Mouse (Mus musculus): ENCODE results near the gene Csnk1d. TPM values are rescaled to one million over a fixed set of nuclear protein-coding genes. Genes with fewer than 3 reads are reported as not detected.

Csnk1d gene
- total and polyA plus RNA-seq, 3 experiments = 77.8 to 136 (median 96.8) TPM

GRCm38 (mm10) chr11:120954936-120955335 lies 36.2 kb downstream of the Csnk1d start:
- H3K36me3 ChIP-seq (replicated peaks in 1 of 2; ENCODE audit: control insufficient read depth in 1 of 2, insufficient read depth in 1 of 2, low read length in 1 of 2) = peaks cover 47 to 64% of the 10 kb centered on the region in 2 experiments
- H3K27ac ChIP-seq (ENCODE audit: insufficient read depth, low read depth) = no peak overlapping the region
- in situ Hi-C loops (cut with MboI; ENCODE audit: low pct_ligation_motif_present, low pct_unique_long_range_greater_than_20kb, low sequenced_read_pairs) (loop anchor here (5.0 kb wide), 1 partner anchor 38 kb away; no protein-coding TSS in a partner anchor), dilution Hi-C loops (cut with MboI; ENCODE audit: extremely low pct_ligation_motif_present, extremely low pct_unique_long_range_greater_than_20kb, low sequenced_read_pairs) (no loop called here)
- no peak for DNase-seq (ENCODE audit: extremely low read depth)
- peaks cover 13 to 23% of the 10 kb centered on the region in 2 experiments for H3K4me1 ChIP-seq (ENCODE audit: control insufficient read depth in 1 of 2, insufficient read depth in 2 of 2)
- TF ChIP-seq UBTF (IDR thresholded peaks at IDR 0.05; ENCODE audit: low read depth, low read length) (no peak), POLR2A (IDR thresholded peaks at IDR 0.05; ENCODE audit: low read depth, low read length) (peak; percentile 11; the same call in 1 of the 2 replicates)
- no peaks in the 10 kb centered on the region for H3K9me3 ChIP-seq (replicated peaks; ENCODE audit: low read length)
- peaks cover 8% of the 10 kb centered on the region for H3K27me3 ChIP-seq (replicated peaks)
- H3K4me2 ChIP-seq (ENCODE audit: insufficient read depth, low read depth, poor library complexity, severe bottlenecking) = no peak overlapping the region
- peaks cover 19% of the 10 kb centered on the region for H3K79me2 ChIP-seq (replicated peaks; ENCODE audit: control insufficient read depth, extremely low read depth, insufficient read depth, poor library complexity, severe bottlenecking)
- no peak overlapping the region for H3K4me3 ChIP-seq (replicated peaks in 1 of 3; ENCODE audit: low read depth in 2 of 3, low read length in 2 of 3, poor library complexity in 1 of 3)
- no peak overlapping the region for H3K9ac ChIP-seq (ENCODE audit: insufficient read depth, low read depth)

- TF ChIP-seq RCOR1 (conservative IDR thresholded peaks at IDR 0.05; ENCODE audit: low read depth, low read length) (no peak), SIN3A (IDR thresholded peaks at IDR 0.05; ENCODE audit: low read length) (0 out of 2 replicates have a peak, but pooled peaks have one; percentile 31), USF2 (conservative IDR thresholded peaks at IDR 0.05; ENCODE audit: low read depth, low read length) (no peak), ZMIZ1 (IDR thresholded peaks at IDR 0.05; ENCODE audit: low read depth, low read length) (peak; percentile 22; the same call in 1 of the 2 replicates), ZKSCAN1 (IDR thresholded peaks at IDR 0.05; ENCODE audit: borderline replicate concordance, low read depth, low read length) (no peak), NELFE (IDR thresholded peaks at IDR 0.05; ENCODE audit: low read depth, low read length) (no peak)
- H3K9me3 ChIP-seq (replicated peaks; ENCODE audit: low read length) = peaks cover 3% of the 10 kb centered on the region
- H3K79me2 ChIP-seq (replicated peaks; ENCODE audit: control insufficient read depth, extremely low read depth, insufficient read depth, poor library complexity, severe bottlenecking) = peaks cover 19% of the 10 kb centered on the region
- no peak overlapping the region for H3K4me2 ChIP-seq (ENCODE audit: insufficient read depth, low read depth, poor library complexity, severe bottlenecking)
- dilution Hi-C loops (cut with MboI; ENCODE audit: extremely low pct_ligation_motif_present, extremely low pct_unique_long_range_greater_than_20kb, low sequenced_read_pairs) = no loop called here
- DNase-seq (ENCODE audit: extremely low read depth) = no peak
- H3K4me1 ChIP-seq (ENCODE audit: control insufficient read depth in 1 of 2, insufficient read depth in 2 of 2) = peaks cover 17 to 25% of the 10 kb centered on the region in 2 experiments
- H3K27me3 ChIP-seq (replicated peaks) = peaks cover 36% of the 10 kb centered on the region
- H3K9ac ChIP-seq (ENCODE audit: insufficient read depth, low read depth) = no peak overlapping the region
- H3K36me3 ChIP-seq (replicated peaks in 1 of 2; ENCODE audit: control insufficient read depth in 1 of 2, insufficient read depth in 1 of 2, low read length in 1 of 2) = peaks cover 22 to 35% of the 10 kb centered on the region in 2 experiments
- H3K4me3 ChIP-seq (replicated peaks in 1 of 3; ENCODE audit: low read depth in 2 of 3, low read length in 2 of 3, poor library complexity in 1 of 3) = peak overlapping the region in 1 of 3 experiments; percentile 99
- H3K27ac ChIP-seq (ENCODE audit: insufficient read depth, low read depth) = no peak overlapping the region
- in situ Hi-C loops (cut with MboI; ENCODE audit: low pct_ligation_motif_present, low pct_unique_long_range_greater_than_20kb, low sequenced_read_pairs) = loop anchor here (5.0 kb wide), 1 partner anchor 35 kb away; no protein-coding TSS in a partner anchor
These were observed 39.1 kb downstream of the Csnk1d start for GRCm38 (mm10) chr11:120951731-120952730.

DNA sequence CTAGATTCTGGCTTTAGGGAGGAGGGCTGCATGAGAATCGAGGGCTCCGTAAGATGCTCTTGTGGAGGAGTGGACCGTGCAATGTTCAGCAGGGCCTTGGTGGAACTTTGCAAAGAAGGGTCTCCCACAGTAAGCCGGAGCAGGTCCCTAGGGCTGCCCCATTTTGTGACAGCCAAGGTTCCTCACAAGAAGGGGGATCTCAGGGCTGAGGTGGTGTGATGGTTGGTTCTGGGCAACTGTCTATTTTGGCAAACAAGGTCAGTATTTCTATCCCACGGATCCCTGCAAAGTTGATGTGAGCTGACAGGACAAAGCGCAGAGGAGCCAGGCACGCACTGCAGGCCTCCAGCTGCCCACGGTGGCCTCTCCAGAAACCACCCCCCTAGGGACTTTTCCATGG lies 39.9 kb downstream of the Csnk1d start:
- H3K36me3 ChIP-seq (replicated peaks in 1 of 2; ENCODE audit: control insufficient read depth in 1 of 2, insufficient read depth in 1 of 2, low read length in 1 of 2) = peaks cover 14 to 27% of the 10 kb centered on the region in 2 experiments
- no peak for DNase-seq (ENCODE audit: extremely low read depth)
- TF ChIP-seq E2F4 (IDR thresholded peaks at IDR 0.05; ENCODE audit: insufficient replicate concordance, low read depth, low read length) (no peak), EP300 (IDR thresholded peaks at IDR 0.05; ENCODE audit: low read length) (no peak), BHLHE40 (IDR thresholded peaks at IDR 0.05; ENCODE audit: low read depth, low read length) (no peak), RAD21 (IDR thresholded peaks at IDR 0.05; ENCODE audit: low read depth, low read length) (no peak), GABPA (IDR thresholded peaks at IDR 0.05; ENCODE audit: insufficient replicate concordance, low read depth, low read length) (no peak), JUN (IDR thresholded peaks at IDR 0.05; ENCODE audit: insufficient read depth, low read depth, low read length) (no peak), CHD2 (IDR thresholded peaks at IDR 0.05; ENCODE audit: low read length) (no peak), TCF12 (IDR thresholded peaks at IDR 0.05; ENCODE audit: low read depth, low read length) (no peak), UBTF (IDR thresholded peaks at IDR 0.05; ENCODE audit: low read depth, low read length) (no peak), SIN3A (IDR thresholded peaks at IDR 0.05; ENCODE audit: low read length) (no peak), ZNF384 (IDR thresholded peaks at IDR 0.05; ENCODE audit: low read depth, low read length) (no peak), CTCF (conservative IDR thresholded peaks at IDR 0.05 in 1 of 2, IDR thresholded peaks at IDR 0.05 in 1 of 2; ENCODE audit: low read depth in 2 of 2, low read length in 2 of 2) (no peak), ETS1 (conservative IDR thresholded peaks at IDR 0.05; ENCODE audit: low read depth, low read length) (no peak), MAX (IDR thresholded peaks at IDR 0.05; ENCODE audit: low read length) (no peak), MXI1 (IDR thresholded peaks at IDR 0.05; ENCODE audit: low read depth, low read length) (no peak), RCOR1 (conservative IDR thresholded peaks at IDR 0.05; ENCODE audit: low read depth, low read length) (no peak; the same call in 1 of the 2 replicates)
- no peak overlapping the region for H3K27ac ChIP-seq (ENCODE audit: insufficient read depth, low read depth)
- peaks cover 43% of the 10 kb centered on the region for H3K27me3 ChIP-seq (replicated peaks)
- peak overlapping the region; percentile 7; the same call in 1 of the 2 replicates for H3K9ac ChIP-seq (ENCODE audit: insufficient read depth, low read depth)
- H3K4me1 ChIP-seq (ENCODE audit: control insufficient read depth in 1 of 2, insufficient read depth in 2 of 2) = peaks cover 17 to 25% of the 10 kb centered on the region in 2 experiments
- H3K4me3 ChIP-seq (replicated peaks in 1 of 3; ENCODE audit: low read depth in 2 of 3, low read length in 2 of 3, poor library complexity in 1 of 3) = peak overlapping the region; percentile 39 to 99 (median 70)
- H3K4me2 ChIP-seq (ENCODE audit: insufficient read depth, low read depth, poor library complexity, severe bottlenecking) = peak overlapping the region; percentile 87
- dilution Hi-C loops (cut with MboI; ENCODE audit: extremely low pct_ligation_motif_present, extremely low pct_unique_long_range_greater_than_20kb, low sequenced_read_pairs) = no loop called here
- peaks cover 3% of the 10 kb centered on the region for H3K9me3 ChIP-seq (replicated peaks; ENCODE audit: low read length)
- in situ Hi-C loops (cut with MboI; ENCODE audit: low pct_ligation_motif_present, low pct_unique_long_range_greater_than_20kb, low sequenced_read_pairs) = loop anchor here (5.0 kb wide), 1 partner anchor 34 kb away; no protein-coding TSS in a partner anchor
- peaks cover 19% of the 10 kb centered on the region for H3K79me2 ChIP-seq (replicated peaks; ENCODE audit: control insufficient read depth, extremely low read depth, insufficient read depth, poor library complexity, severe bottlenecking)
